Mouse (Mus musculus): ENCODE results near the gene Slc1a7. TPM values are rescaled to one million over a fixed set of nuclear protein-coding genes. Genes with fewer than 3 reads are reported as not detected.

Gene Slc1a7
- polyA plus RNA-seq, 1 experiment from 2014 or later: 0.06 TPM

DNA sequence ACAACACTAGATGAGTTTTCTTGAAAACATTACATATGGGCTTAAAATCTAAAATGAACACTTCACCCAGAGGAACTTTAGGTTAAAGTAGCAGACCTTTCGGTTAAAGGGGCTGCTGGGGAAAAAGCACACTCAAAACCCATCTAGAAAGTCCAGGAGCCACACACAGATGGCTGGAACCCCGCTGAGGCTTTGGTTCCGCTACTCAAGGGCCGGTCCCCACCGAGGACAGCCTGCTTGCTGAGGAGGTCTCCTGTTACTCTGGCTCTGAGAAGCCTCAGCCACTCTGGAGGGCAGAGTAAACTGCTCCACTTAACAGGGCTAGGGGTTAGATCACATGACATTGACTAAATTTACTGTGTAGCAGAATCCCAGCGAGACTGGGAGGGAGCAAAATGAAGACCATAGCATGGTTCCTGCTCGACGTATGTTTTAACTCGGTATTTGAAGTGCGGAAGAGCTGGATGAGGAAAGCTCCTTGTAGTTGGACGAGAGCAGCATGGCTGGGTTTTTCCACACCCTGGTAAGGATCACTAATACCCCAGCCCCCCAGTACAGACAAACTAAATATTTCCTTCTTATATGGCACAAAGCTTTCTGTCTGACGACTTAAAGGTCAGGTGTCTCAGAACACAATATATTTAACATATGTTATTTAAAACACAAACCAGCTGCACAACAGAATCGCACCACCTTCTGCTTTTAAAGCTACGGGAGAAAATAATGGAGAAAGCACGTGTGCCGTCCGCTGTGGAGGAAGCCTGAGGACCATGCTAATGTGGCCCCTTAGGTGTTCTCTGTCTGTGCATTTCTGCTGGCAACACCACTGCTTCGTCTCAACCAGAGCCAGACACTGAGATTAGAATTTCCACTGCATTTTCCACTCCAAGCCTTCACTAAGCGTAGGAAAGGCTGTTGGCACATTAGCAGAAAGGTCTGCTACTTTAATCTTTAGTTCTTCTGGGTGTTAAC lies 77.3 kb downstream of the Slc1a7 start:
- Histone ChIP-seq H3K36me3 (replicated peaks) (peaks cover 68% of the 10 kb centered on the region), H3K4me1 (peaks cover 4% of the 10 kb centered on the region; the same call in 1 of the 2 replicates), H3K27me3 (ENCODE audit: poor library complexity, severe bottlenecking) (no peaks in the 10 kb centered on the region), H3K27ac (no peak overlapping the region), H3K4me3 (no peak overlapping the region), H3K9me3 (no peaks in the 10 kb centered on the region)
- no peak for DNase-seq (ENCODE audit: extremely low spot score, low spot score)
- WGBS: 73% methylated on average over 19 of the region's 19 CpGs

- no peak overlapping the region for H3K4me3 ChIP-seq
- peaks cover 72% of the 10 kb centered on the region for H3K36me3 ChIP-seq (replicated peaks)
- no peaks in the 10 kb centered on the region for H3K9me3 ChIP-seq
- DNase-seq (ENCODE audit: extremely low spot score, low spot score): no peak
- 94% methylated on average over 8 of the region's 8 CpGs for WGBS
- H3K27ac ChIP-seq: no peak overlapping the region
- no peaks in the 10 kb centered on the region for H3K27me3 ChIP-seq (ENCODE audit: poor library complexity, severe bottlenecking)
- 0 out of 2 replicates have a peak, but pooled peaks cover 3% of the 10 kb centered on the region for H3K4me1 ChIP-seq
Observed at GRCm38 (mm10) chr4:108046136-108046535, 78.0 kb downstream of the Slc1a7 start.

DNA sequence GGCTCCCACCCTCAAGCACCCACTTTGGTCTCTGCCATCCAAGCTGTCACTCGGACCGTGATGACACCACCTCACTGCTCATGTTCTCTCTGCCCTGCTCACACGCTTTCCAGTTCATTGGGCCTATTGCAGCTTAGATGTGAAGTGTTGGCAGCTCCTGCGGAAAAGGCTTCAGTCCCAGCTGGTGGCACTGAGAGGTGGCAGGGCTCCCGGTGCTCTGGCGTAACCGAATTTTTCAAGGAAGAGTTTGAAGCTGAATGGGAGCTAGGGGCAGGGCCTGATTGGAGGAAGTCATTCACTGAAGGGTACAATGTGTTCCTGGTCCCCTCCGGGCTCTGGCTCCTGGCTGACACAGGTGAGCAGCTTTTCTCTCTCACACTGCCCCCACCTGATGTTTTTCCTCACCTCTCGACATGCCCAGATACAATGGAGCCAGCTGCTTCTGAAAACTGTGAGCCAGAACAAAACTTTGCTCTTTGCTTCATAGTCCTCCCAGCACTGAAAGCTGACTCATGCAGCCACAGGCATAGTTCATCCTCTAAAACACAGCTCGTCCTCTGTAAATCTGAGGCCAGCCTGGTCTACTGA lies 83.6 kb downstream of the Slc1a7 start:
- Histone ChIP-seq H3K27me3 (ENCODE audit: poor library complexity, severe bottlenecking) (no peaks in the 10 kb centered on the region), H3K9me3 (no peaks in the 10 kb centered on the region), H3K4me3 (no peak overlapping the region), H3K27ac (no peak overlapping the region), H3K4me1 (no peaks in the 10 kb centered on the region), H3K36me3 (replicated peaks) (peaks cover 87% of the 10 kb centered on the region)
- 85% methylated on average over 10 of the region's 10 CpGs for WGBS
- DNase-seq (ENCODE audit: extremely low spot score, low spot score): no peak

- 90% methylated on average over 8 of the region's 8 CpGs for WGBS
- Histone ChIP-seq H3K27me3 (ENCODE audit: poor library complexity, severe bottlenecking) (no peaks in the 10 kb centered on the region), H3K9me3 (no peaks in the 10 kb centered on the region), H3K27ac (no peak overlapping the region), H3K4me1 (no peaks in the 10 kb centered on the region), H3K36me3 (replicated peaks) (peaks cover 82% of the 10 kb centered on the region), H3K4me3 (no peak overlapping the region)
- DNase-seq (ENCODE audit: extremely low spot score, low spot score): no peak
Observed at GRCm38 (mm10) chr4:108052673-108053072, 84.5 kb downstream of the Slc1a7 start.

DNA sequence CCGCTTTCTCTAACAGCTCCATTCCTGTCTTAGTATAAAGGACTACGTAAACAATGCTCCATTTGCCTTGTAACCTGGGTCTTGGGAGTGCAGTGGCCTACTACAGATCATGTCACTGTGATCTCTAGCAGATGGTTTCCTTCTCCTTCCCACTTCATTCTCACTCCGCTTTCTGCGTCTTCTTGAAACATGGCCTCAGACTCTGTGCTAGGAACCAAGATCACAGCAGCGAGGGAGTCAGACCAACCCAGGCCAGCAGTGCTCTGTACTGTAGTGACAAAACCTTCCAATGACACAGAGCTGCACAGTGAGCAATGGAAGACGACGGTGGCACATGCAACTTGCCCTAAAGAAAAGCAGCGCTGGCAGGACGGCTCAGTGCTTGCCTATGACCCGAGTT lies 87.7 kb downstream of the Slc1a7 start:
- H3K36me3 ChIP-seq (replicated peaks): peaks cover 78% of the 10 kb centered on the region
- peaks cover 16% of the 10 kb centered on the region for H3K4me1 ChIP-seq
- H3K4me3 ChIP-seq: no peak overlapping the region
- WGBS: 91% methylated on average over 10 of the region's 10 CpGs
- no peak overlapping the region for H3K27ac ChIP-seq
- H3K27me3 ChIP-seq (ENCODE audit: poor library complexity, severe bottlenecking): no peaks in the 10 kb centered on the region
- no peak for DNase-seq (ENCODE audit: extremely low spot score, low spot score)
- no peaks in the 10 kb centered on the region for H3K9me3 ChIP-seq

GRCm38 (mm10) chr4:108057247-108057646 lies 89.1 kb downstream of the Slc1a7 start:
- no peak overlapping the region for H3K27ac ChIP-seq
- H3K4me1 ChIP-seq: peaks cover 18% of the 10 kb centered on the region
- 88% methylated on average over 2 of the region's 2 CpGs for WGBS
- no peaks in the 10 kb centered on the region for H3K27me3 ChIP-seq (ENCODE audit: poor library complexity, severe bottlenecking)
- H3K9me3 ChIP-seq: peaks cover under 1% of the 10 kb centered on the region; the same call in 1 of the 2 replicates
- H3K4me3 ChIP-seq: no peak overlapping the region
- DNase-seq (ENCODE audit: extremely low spot score, low spot score): no peak
- H3K36me3 ChIP-seq (replicated peaks): peaks cover 80% of the 10 kb centered on the region

- WGBS: 89% methylated on average over 10 of the region's 10 CpGs
- no peak for DNase-seq (ENCODE audit: extremely low spot score, low spot score)
- H3K27ac ChIP-seq: no peak overlapping the region
Observed at GRCm38 (mm10) chr4:108058166-108058565, 90.0 kb downstream of the Slc1a7 start.

DNA sequence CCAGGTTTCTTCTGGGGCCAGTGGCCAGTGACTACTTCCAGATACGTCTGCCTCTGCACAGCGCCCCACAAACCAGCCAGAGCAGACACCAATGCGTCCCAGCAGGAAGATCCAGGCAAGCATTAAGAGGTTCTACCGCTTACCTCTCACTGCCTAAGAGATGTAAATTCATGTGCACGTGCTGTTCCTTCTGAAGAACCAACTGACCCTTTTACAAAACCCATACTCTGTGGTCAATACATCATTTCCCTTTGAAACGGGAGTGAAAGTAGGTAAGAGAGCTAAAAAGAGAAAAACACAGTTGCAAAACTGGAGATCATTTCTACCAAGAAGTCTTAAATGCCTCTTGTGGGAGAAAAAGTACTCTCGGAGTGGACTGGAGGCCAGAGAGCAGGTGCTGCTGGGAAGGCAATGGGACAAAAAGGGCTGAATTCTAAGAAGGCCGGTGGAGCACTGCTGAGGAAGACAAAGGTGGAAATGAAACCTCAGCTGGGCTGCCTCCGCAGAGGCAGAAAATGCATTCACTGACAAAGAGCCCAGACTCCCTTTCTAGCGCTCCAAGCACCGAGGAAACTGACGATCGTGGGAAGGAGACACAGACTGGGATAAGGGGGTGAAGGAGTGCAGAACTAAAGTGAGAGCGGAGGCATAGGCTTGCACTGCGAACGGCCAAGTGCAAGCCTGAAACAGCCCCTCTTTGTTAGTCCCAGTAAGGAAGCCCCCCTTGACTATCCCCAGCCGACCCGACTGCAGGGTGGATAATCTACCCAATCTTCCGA lies 91.7 kb downstream of the Slc1a7 start:
- H3K36me3 ChIP-seq (replicated peaks): peaks cover 72% of the 10 kb centered on the region
- H3K4me3 ChIP-seq: peak overlapping the region; percentile 23; the same call in 1 of the 2 replicates
- 46% methylated on average over 19 of the region's 19 CpGs for WGBS
- peak overlapping the region; percentile 82 for H3K27ac ChIP-seq
- DNase-seq (ENCODE audit: extremely low spot score, low spot score): no peak
- H3K9me3 ChIP-seq: peaks cover 4% of the 10 kb centered on the region; the same call in 1 of the 2 replicates
- peaks cover 18% of the 10 kb centered on the region for H3K4me1 ChIP-seq
- no peaks in the 10 kb centered on the region for H3K27me3 ChIP-seq (ENCODE audit: poor library complexity, severe bottlenecking)

More at GRCm38 (mm10) chr4:108058166-108058565, 90.0 kb downstream of the Slc1a7 start:
- Histone ChIP-seq H3K27me3 (ENCODE audit: poor library complexity, severe bottlenecking) (no peaks in the 10 kb centered on the region), H3K36me3 (replicated peaks) (peaks cover 80% of the 10 kb centered on the region), H3K9me3 (peaks cover 4% of the 10 kb centered on the region; the same call in 1 of the 2 replicates), H3K4me3 (no peak overlapping the region), H3K4me1 (peaks cover 18% of the 10 kb centered on the region)

DNA sequence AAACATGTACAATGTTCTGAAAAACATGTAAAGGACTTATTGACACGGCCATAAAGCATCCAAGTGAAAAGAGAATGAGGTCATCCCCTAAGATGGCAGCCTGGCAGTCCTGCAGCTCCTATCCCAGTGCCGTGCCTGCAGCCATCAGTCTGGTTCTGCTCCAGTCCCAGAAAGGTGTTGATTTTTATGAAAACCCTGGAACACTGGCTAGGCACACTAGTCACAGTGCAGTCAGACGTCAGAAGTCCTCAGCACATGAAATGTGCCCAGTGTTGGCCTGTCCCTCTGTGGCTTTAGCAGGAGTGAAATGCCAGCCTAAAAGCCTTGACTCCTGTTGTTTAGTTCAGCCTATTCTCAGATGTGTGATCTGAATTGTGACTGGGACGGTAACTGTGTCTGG lies 92.6 kb downstream of the Slc1a7 start:
- peaks cover 18% of the 10 kb centered on the region for H3K4me1 ChIP-seq
- H3K36me3 ChIP-seq (replicated peaks): peaks cover 70% of the 10 kb centered on the region
- no peak for DNase-seq (ENCODE audit: extremely low spot score, low spot score)
- 86% methylated on average over 4 of the region's 4 CpGs for WGBS
- peak overlapping the region; percentile 58; the same call in 1 of the 2 replicates for H3K27ac ChIP-seq
- H3K9me3 ChIP-seq: peaks cover 4% of the 10 kb centered on the region; the same call in 1 of the 2 replicates
- no peak overlapping the region for H3K4me3 ChIP-seq
- no peaks in the 10 kb centered on the region for H3K27me3 ChIP-seq (ENCODE audit: poor library complexity, severe bottlenecking)

- Histone ChIP-seq H3K4me3 (no peak overlapping the region), H3K9me3 (peaks cover 4% of the 10 kb centered on the region; the same call in 1 of the 2 replicates), H3K4me1 (peaks cover 18% of the 10 kb centered on the region), H3K36me3 (replicated peaks) (peaks cover 74% of the 10 kb centered on the region), H3K27ac (no peak overlapping the region), H3K27me3 (ENCODE audit: poor library complexity, severe bottlenecking) (no peaks in the 10 kb centered on the region)
- WGBS: 95% methylated on average over 5 of the region's 5 CpGs
- no peak for DNase-seq (ENCODE audit: extremely low spot score, low spot score)
Observed at GRCm38 (mm10) chr4:108062524-108062923, 94.4 kb downstream of the Slc1a7 start.
